Mouse (Mus musculus) small intestine, adult 2 months (tissue): ENCODE measurements around the gene Agr3. TPM values are rescaled to one million over a fixed set of nuclear protein-coding genes. Genes with fewer than 3 reads are reported as not detected.

Source experiments
- H3K27ac ChIP-seq: fragments of 200-500 bp; 2 replicates; pipeline ENCODE4 v1.5.1; 2012; ENCODE audit warnings: low read depth, low read length, control low read depth, inconsistent platforms; ENCODE audit not compliant: insufficient read depth
- H3K27me3 ChIP-seq: fragments of 200-500 bp; 2 replicates; pipeline ENCODE4 v1.6.1; 2012; ENCODE audit warnings: mild to moderate bottlenecking, moderate library complexity, low read length, inconsistent platforms; ENCODE audit not compliant: control insufficient read depth, insufficient read depth
- H3K36me3 ChIP-seq: fragments of 200-500 bp; 2 replicates; pipeline ENCODE4 v1.6.1; 2012; ENCODE audit warnings: mild to moderate bottlenecking, low read length, control low read depth, inconsistent platforms; ENCODE audit not compliant: control insufficient read depth, insufficient read depth
- H3K4me1 ChIP-seq: fragments of 200-500 bp; 2 replicates; pipeline ENCODE4 v1.6.1; 2012; ENCODE audit warnings: low read length, inconsistent platforms, mixed read lengths; ENCODE audit not compliant: control insufficient read depth, insufficient read depth, insufficient read length
- H3K4me3 ChIP-seq: fragments of 200-500 bp; 2 replicates; pipeline ENCODE4 v1.5.1; 2012; ENCODE audit warnings: low read depth, mild to moderate bottlenecking, control low read depth, inconsistent platforms, low read length, moderate library complexity
- CTCF ChIP-seq: fragments of 200-500 bp; IDR thresholded peaks from 2 replicates; pipeline ENCODE4 v1.5.1; 2012; ENCODE audit warnings: low read depth, mild to moderate bottlenecking, control low read depth, inconsistent platforms, low read length, moderate library complexity, mixed read lengths; ENCODE audit not compliant: insufficient replicate concordance, insufficient read length; ENCODE audit errors: extremely low read depth
- POLR2A ChIP-seq: fragments of 200-500 bp; IDR thresholded peaks from 2 replicates; pipeline ENCODE4 v1.6.1; 2012; ENCODE audit warnings: low read depth, mild to moderate bottlenecking, control low read depth, inconsistent platforms, low read length, moderate library complexity
- WGBS: fragments of 180-500 bp; shearing (Covaris S2); methylation state at CpG from one replicate; pipeline ENCODE4 v1.1.7; 2018; 5-methylcytosine and 5-hydroxymethylcytosine counted together
- polyA plus RNA-seq: library from polyadenylated mRNA; depleted of rRNA; stranded (reverse); fragments of >200 nt; gene quantifications from 2 replicates; pipeline ENCODE4 v1.2.3, GENCODE M21; 2012

Agr3 gene
- polyA plus RNA-seq, 1 experiment: 0.95 TPM

GRCm38 (mm10) chr12:35966098-35966767, 40.8 kb downstream of the Agr3 start:
- H3K27me3 ChIP-seq: no peaks in the 10 kb centered on the region
- WGBS: 25% methylated on average over 7 of the region's 7 CpGs
- H3K4me3 ChIP-seq: no peak overlapping the region
- no peak for TF ChIP-seq POLR2A
- TF ChIP-seq CTCF: no peak
- no peaks in the 10 kb centered on the region for H3K36me3 ChIP-seq
- peak overlapping the region; percentile 41; the same call in 1 of the 2 replicates for H3K27ac ChIP-seq
- peaks cover 6% of the 10 kb centered on the region; the same call in 1 of the 2 replicates for H3K4me1 ChIP-seq

- no peak for TF ChIP-seq POLR2A
- H3K27me3 ChIP-seq: no peaks in the 10 kb centered on the region
- no peak overlapping the region for H3K4me3 ChIP-seq
- WGBS: 25% methylated on average over 7 of the region's 7 CpGs
- peaks cover 6% of the 10 kb centered on the region; the same call in 1 of the 2 replicates for H3K4me1 ChIP-seq
- H3K27ac ChIP-seq: peak overlapping the region; percentile 41
- H3K36me3 ChIP-seq: no peaks in the 10 kb centered on the region
Observed at GRCm38 (mm10) chr12:35966768-35967141, 41.3 kb downstream of the Agr3 start.

GRCm38 (mm10) chr12:35975898-35976297, 50.5 kb downstream of the Agr3 start:
- TF ChIP-seq POLR2A (no peak), CTCF (no peak)
- no peaks in the 10 kb centered on the region for H3K27me3 ChIP-seq
- H3K4me1 ChIP-seq: no peaks in the 10 kb centered on the region
- WGBS: 79% methylated on average over 3 of the region's 3 CpGs
- H3K27ac ChIP-seq: no peak overlapping the region
- H3K36me3 ChIP-seq: no peaks in the 10 kb centered on the region
- no peak overlapping the region for H3K4me3 ChIP-seq

GRCm38 (mm10) chr12:35977633-35978246, 52.3 kb downstream of the Agr3 start:
- Histone ChIP-seq H3K36me3 (no peaks in the 10 kb centered on the region), H3K27me3 (no peaks in the 10 kb centered on the region), H3K4me1 (peaks cover 2% of the 10 kb centered on the region; the same call in 1 of the 2 replicates), H3K27ac (no peak overlapping the region), H3K4me3 (no peak overlapping the region)
- TF ChIP-seq POLR2A: no peak
- no peak for TF ChIP-seq CTCF
- 61% methylated on average over 6 of the region's 6 CpGs for WGBS

- H3K27me3 ChIP-seq: no peaks in the 10 kb centered on the region
- no peak overlapping the region for H3K4me3 ChIP-seq
- no peak overlapping the region for H3K27ac ChIP-seq
- TF ChIP-seq CTCF: no peak
- TF ChIP-seq POLR2A: no peak
- H3K36me3 ChIP-seq: no peaks in the 10 kb centered on the region
- WGBS: 27% methylated on average over 5 of the region's 5 CpGs
- H3K4me1 ChIP-seq: peaks cover 2% of the 10 kb centered on the region; the same call in 1 of the 2 replicates
Observed at GRCm38 (mm10) chr12:35979625-35980024, 54.2 kb downstream of the Agr3 start.

- TF ChIP-seq POLR2A: no peak
- TF ChIP-seq CTCF: no peak
- no peak overlapping the region; the same call in 1 of the 2 replicates for H3K27ac ChIP-seq
- 10% methylated on average over 6 of the region's 6 CpGs for WGBS
Observed at GRCm38 (mm10) chr12:35981732-35982360, 56.4 kb downstream of the Agr3 start.

GRCm38 (mm10) chr12:35983472-35983871, 58.1 kb downstream of the Agr3 start:
- H3K4me3 ChIP-seq: no peak overlapping the region
- H3K27me3 ChIP-seq: no peaks in the 10 kb centered on the region
- H3K36me3 ChIP-seq: no peaks in the 10 kb centered on the region
- H3K4me1 ChIP-seq: peaks cover 2% of the 10 kb centered on the region; the same call in 1 of the 2 replicates
- 79% methylated on average over 9 of the region's 9 CpGs for WGBS
- TF ChIP-seq CTCF: no peak
- TF ChIP-seq POLR2A: no peak
- H3K27ac ChIP-seq: no peak overlapping the region

More at GRCm38 (mm10) chr12:35981732-35982360, 56.4 kb downstream of the Agr3 start:
- Histone ChIP-seq H3K36me3 (no peaks in the 10 kb centered on the region), H3K27me3 (no peaks in the 10 kb centered on the region), H3K4me1 (peaks cover 2% of the 10 kb centered on the region; the same call in 1 of the 2 replicates), H3K4me3 (no peak overlapping the region)
